Mouse (Mus musculus) heart, embryonic 13.5 days (tissue): ENCODE results near the gene Cpt1b. TPM values are rescaled to one million over a fixed set of nuclear protein-coding genes. Genes with fewer than 3 reads are reported as not detected.

Experiments used
- ATAC-seq: fragments of 200-750 bp; cut with Nextera tagmentation; 2 replicates; pipeline ENCODE4 v1.8.0; 2017; ENCODE audit warnings: moderate TSS enrichment; ENCODE audit not compliant: insufficient number of reproducible peaks, low FRiP score, low TSS enrichment; ENCODE audit errors: extremely low read depth
- H3K27ac ChIP-seq: fragments of 300-500 bp; sonication (generic); replicated peaks from 2 replicates; pipeline ENCODE4 v1.5.1; 2015; ENCODE audit warnings: moderate library complexity, mild to moderate bottlenecking, inconsistent platforms
- H3K27me3 ChIP-seq: fragments of 300-500 bp; sonication (generic); replicated peaks from 2 replicates; pipeline ENCODE4 v1.6.1; 2015; ENCODE audit warnings: mild to moderate bottlenecking, inconsistent platforms
- H3K36me3 ChIP-seq: fragments of 300-500 bp; sonication (generic); 2 replicates; pipeline ENCODE4 v1.6.1; 2015; ENCODE audit warnings: mild to moderate bottlenecking, inconsistent platforms
- H3K4me1 ChIP-seq: fragments of 300-500 bp; sonication (generic); 2 replicates; pipeline ENCODE4 v1.6.1; 2015; ENCODE audit warnings: inconsistent platforms
- H3K4me2 ChIP-seq: fragments of 300-500 bp; sonication (generic); 2 replicates; pipeline ENCODE4 v1.6.1; 2015; ENCODE audit warnings: inconsistent platforms, mild to moderate bottlenecking, moderate library complexity
- H3K4me3 ChIP-seq: fragments of 300-500 bp; sonication (generic); 2 replicates; pipeline ENCODE4 v1.5.1; 2015; ENCODE audit warnings: moderate library complexity, mild to moderate bottlenecking, inconsistent platforms
- H3K9ac ChIP-seq: fragments of 300-500 bp; sonication (generic); 2 replicates; pipeline ENCODE4 v1.6.1; 2015; ENCODE audit warnings: inconsistent platforms, mild to moderate bottlenecking, moderate library complexity
- H3K9me3 ChIP-seq: fragments of 300-500 bp; sonication (generic); 2 replicates; pipeline ENCODE4 v1.6.1; 2016; ENCODE audit warnings: inconsistent platforms
- WGBS: fragments of 180-500 bp; shearing (Covaris S2); methylation state at CpG from one replicate; pipeline ENCODE4 v1.1.7; 2015; ENCODE audit warnings: mixed read lengths; 5-methylcytosine and 5-hydroxymethylcytosine counted together
- polyA plus RNA-seq: library from polyadenylated mRNA; unstranded; fragments of >200 nt; fragmentation: Nextera tagmentation; extraction: Ambion mirVana; gene quantifications from 2 replicates; pipeline ENCODE4 v1.2.1, GENCODE M21; 2015

Gene Cpt1b
- polyA plus RNA-seq, 1 experiment from 2014 or later: 139 TPM

DNA sequence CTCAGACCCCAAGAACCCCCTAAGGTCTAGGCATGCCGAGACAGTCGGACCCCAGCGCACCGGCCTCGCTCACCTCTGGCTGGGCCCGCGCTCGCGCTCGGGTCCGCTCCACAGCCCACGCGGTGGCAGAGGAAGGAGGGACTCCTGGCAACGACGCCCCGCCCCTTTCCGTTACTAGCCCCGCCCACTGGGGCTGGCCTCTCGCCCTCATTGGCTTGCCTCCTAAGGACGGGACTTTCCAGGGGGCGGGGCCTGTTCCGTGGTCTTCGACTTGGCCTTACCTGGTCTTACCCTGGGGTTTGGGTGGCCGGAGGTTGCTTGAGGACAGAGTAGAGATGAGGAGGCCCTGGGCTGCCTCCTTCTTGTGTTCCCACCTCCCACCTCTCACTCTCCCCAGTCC, 15.5 kb downstream of the Cpt1b start, which contains the start of gene Syce3:
Gene Syce3, minus strand, starts transcription at position 386 of the 400 bp plus-strand sequence.
- Histone ChIP-seq H3K4me2 (no peak within 1 kb of the TSS), H3K9ac (no peak within 1 kb of the TSS), H3K27ac (no peak within 1 kb of the TSS), H3K27me3 (no peaks in the 10 kb centered on the region), H3K36me3 (0 out of 2 replicates have a peak, but pooled peaks cover 4% of the 10 kb centered on the region), H3K4me1 (peaks cover 10% of the 10 kb centered on the region), H3K9me3 (peaks cover 13% of the 10 kb centered on the region), H3K4me3 (no peak within 1 kb of the TSS)
- no peak for ATAC-seq
- 77% methylated on average over 24 of the region's 24 CpGs for WGBS

DNA sequence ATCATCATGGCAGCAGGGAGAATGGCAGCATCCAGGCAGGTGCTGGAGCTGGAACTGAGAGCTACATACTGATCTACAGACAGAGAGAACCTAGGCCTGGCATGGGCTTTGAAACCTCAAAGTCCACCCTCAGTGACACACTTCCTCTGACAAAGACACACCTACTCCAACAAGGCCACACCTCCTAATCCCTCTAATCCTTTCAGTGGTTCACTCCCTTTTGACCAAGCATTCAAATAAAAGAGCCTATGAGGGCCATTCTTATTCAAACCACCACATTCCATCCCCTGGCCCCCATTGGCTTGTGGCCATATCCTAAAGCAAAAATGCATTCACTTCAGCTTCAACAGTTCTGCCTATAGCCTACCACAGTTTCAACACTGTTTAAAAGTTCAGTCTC, 19.0 kb downstream of the Cpt1b start:
- ATAC-seq: no peak
- Histone ChIP-seq H3K9me3 (peaks cover 13% of the 10 kb centered on the region), H3K27ac (no peak overlapping the region), H3K36me3 (0 out of 2 replicates have a peak, but pooled peaks cover 4% of the 10 kb centered on the region), H3K4me2 (no peak overlapping the region), H3K4me1 (no peaks in the 10 kb centered on the region), H3K27me3 (no peaks in the 10 kb centered on the region), H3K4me3 (no peak overlapping the region), H3K9ac (no peak overlapping the region)

DNA sequence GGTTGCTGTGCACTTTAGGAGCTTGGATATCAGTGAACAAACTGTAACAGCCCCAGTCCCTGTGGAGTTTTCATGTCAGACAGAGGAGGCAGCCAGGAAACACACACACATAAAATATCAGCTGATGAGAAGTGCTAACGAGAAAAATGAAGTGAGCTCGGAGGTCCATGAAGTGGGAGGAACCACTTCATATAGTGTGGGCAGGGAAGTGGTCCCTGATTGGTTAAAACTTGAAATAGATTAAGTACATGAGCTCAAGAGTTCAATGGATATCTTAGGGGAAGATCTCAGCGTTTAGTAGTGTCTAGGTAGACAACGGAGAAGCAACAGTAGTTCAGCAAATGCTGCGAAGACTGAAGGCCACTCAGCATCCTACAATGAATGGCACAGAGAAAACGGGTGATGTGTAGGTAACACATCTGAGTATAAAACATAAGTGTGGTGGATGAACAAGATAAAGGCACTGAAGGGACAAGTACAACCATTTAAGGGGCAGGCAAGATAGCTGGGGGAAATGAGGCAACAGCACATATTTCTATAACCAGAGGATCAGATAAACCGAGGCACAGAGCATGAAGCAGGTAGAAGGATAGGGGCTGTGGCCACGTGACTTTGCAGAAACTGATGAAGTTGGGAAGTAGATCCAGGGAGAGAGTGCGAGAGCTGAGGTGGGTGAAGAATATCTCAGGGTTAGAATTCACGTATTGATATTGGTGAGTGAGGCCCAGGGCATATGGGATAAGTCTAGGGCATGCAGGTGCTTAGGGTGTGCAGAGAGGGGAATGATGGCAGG, 20.6 kb downstream of the Cpt1b start:
- no peak overlapping the region for H3K4me3 ChIP-seq
- no peak overlapping the region for H3K27ac ChIP-seq
- H3K36me3 ChIP-seq: 0 out of 2 replicates have a peak, but pooled peaks cover 4% of the 10 kb centered on the region
- no peaks in the 10 kb centered on the region for H3K27me3 ChIP-seq
- peaks cover 12% of the 10 kb centered on the region for H3K9me3 ChIP-seq
- H3K4me2 ChIP-seq: no peak overlapping the region
- WGBS: 74% methylated on average over 10 of the region's 10 CpGs
- H3K9ac ChIP-seq: no peak overlapping the region
- no peaks in the 10 kb centered on the region for H3K4me1 ChIP-seq
- ATAC-seq: no peak

DNA sequence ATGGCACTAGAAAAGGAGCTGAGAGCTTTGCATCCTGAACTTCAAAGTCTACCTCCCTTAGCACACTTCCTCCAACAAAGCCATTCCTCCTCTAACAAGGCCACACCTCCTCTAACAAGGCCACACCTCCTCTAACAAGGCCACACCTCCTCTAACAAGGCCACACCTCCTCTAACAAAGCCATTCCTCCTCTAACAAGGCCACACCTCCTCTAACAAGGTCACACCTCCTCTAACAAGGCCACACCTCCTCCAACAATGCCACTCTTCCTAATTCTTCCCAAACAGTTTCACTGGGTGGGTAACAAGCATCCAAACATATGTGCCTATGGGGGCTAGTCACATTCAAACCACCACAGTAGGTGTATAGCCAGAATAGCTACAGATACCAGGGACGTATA, 23.2 kb downstream of the Cpt1b start:
- 85% methylated on average over 1 of the region's 1 CpGs for WGBS
- no peak overlapping the region for H3K27ac ChIP-seq
- ATAC-seq: no peak

DNA sequence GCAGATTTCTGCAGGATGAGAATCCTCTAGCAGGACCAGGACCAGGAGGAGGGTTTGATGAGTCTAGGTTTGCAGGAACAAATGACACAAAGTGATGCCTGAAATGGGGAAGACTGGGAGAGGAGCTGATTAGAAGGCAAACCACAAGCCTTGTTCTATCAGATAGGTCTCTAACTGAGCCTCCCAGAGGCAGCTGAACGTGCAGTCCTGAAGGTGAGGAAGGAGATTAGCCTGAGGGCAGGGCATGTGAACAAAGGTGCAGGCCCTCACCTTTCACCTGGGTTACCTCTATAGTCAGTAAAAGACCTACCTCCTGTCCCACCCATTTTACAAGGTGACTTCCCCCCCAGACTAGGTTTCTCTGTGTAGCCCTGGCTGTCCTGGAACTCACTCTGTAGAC, 25.9 kb downstream of the Cpt1b start:
- WGBS: 39% methylated on average over 1 of the region's 1 CpGs
- H3K27ac ChIP-seq: no peak overlapping the region
- H3K4me3 ChIP-seq: no peak overlapping the region

More for the DNA sequence above, 23.2 kb downstream of the Cpt1b start:
- H3K9ac ChIP-seq: no peak overlapping the region
- no peak overlapping the region for H3K4me3 ChIP-seq
- 0 out of 2 replicates have a peak, but pooled peaks cover 3% of the 10 kb centered on the region for H3K9me3 ChIP-seq
- no peaks in the 10 kb centered on the region for H3K4me1 ChIP-seq
- no peaks in the 10 kb centered on the region for H3K27me3 ChIP-seq
- H3K4me2 ChIP-seq: no peak overlapping the region
- H3K36me3 ChIP-seq: no peaks in the 10 kb centered on the region

DNA sequence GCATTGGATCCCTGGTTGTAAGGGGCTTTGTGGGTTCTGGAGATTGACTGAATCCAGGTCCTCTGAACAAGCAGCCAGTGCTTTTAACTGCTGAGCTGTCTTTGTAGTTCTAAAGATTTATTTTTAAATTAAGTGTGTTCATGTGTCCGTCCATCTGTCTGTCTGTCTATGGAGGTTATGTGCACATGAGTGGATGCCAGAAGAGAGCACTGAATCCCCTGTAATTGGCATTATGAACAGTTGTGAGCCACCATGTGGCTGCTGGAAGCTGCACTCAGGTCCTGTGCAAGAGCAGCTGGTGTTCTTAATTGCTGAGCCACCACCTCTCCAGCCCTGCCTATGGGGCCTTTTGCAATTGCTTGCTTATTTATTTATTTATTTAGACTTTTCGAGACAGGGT, 27.5 kb downstream of the Cpt1b start:
- Histone ChIP-seq H3K4me3 (no peak overlapping the region), H3K4me1 (no peaks in the 10 kb centered on the region), H3K9me3 (no peaks in the 10 kb centered on the region), H3K27ac (no peak overlapping the region), H3K9ac (no peak overlapping the region), H3K36me3 (no peaks in the 10 kb centered on the region), H3K4me2 (no peak overlapping the region), H3K27me3 (no peaks in the 10 kb centered on the region)
- WGBS: 74% methylated on average over 2 of the region's 2 CpGs
- no peak for ATAC-seq

More for the DNA sequence above, 25.9 kb downstream of the Cpt1b start:
- Histone ChIP-seq H3K9me3 (no peaks in the 10 kb centered on the region), H3K4me2 (no peak overlapping the region), H3K36me3 (no peaks in the 10 kb centered on the region), H3K4me1 (no peaks in the 10 kb centered on the region), H3K27me3 (no peaks in the 10 kb centered on the region), H3K9ac (no peak overlapping the region)
- no peak for ATAC-seq

DNA sequence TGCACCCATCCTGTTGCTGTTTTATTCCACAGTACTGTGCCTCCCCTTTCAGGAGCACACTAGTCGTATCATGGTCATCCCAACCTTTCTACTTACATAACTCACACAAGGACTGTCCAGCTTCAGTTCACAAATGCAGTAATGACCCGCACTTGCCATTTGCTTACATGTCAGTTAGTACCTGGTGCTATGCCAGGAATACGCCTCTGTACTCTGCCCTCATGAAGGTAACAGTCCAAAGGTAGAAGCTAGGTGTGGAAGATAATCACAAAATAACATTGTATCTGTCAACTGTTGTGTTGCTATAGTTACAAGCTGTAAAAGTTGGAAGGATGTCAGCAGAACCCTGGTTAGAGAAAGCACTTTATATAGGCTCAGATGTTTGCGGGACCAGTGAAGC, 28.8 kb downstream of the Cpt1b start:
- WGBS: 80% methylated on average over 4 of the region's 4 CpGs
- no peak overlapping the region for H3K27ac ChIP-seq
- H3K9me3 ChIP-seq: no peaks in the 10 kb centered on the region
- no peak overlapping the region for H3K4me3 ChIP-seq
- no peaks in the 10 kb centered on the region for H3K36me3 ChIP-seq
- no peak overlapping the region for H3K9ac ChIP-seq
- H3K4me1 ChIP-seq: no peaks in the 10 kb centered on the region
- no peak for ATAC-seq
- no peaks in the 10 kb centered on the region for H3K27me3 ChIP-seq
- no peak overlapping the region for H3K4me2 ChIP-seq

DNA sequence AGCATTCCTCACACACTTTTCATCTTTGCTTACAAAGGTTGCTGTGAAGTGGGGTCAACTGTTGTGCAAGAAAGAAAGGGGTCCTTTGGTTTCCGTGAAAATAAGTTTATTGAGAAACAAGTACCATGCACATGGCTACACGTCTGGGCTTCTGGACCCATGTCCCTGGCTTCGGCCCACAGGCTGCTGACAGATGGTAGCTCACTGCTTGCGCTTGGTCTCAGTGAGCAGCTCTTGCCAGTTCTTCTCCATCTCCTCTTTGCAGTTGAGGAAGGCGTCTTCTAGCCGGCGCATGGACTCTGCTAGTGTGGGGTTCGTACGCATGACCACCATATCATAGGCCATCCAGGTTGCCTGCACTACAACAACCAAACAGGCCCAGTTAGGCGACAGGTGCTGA, 35.6 kb downstream of the Cpt1b start:
- no peaks in the 10 kb centered on the region for H3K4me1 ChIP-seq
- no peaks in the 10 kb centered on the region for H3K9me3 ChIP-seq
- no peaks in the 10 kb centered on the region for H3K36me3 ChIP-seq
- no peak for ATAC-seq
- no peak overlapping the region for H3K4me2 ChIP-seq
- no peak overlapping the region for H3K9ac ChIP-seq
- no peak overlapping the region for H3K27ac ChIP-seq
- peaks cover 38% of the 10 kb centered on the region for H3K27me3 ChIP-seq
- 84% methylated on average over 10 of the region's 10 CpGs for WGBS
- H3K4me3 ChIP-seq: no peak overlapping the region

DNA sequence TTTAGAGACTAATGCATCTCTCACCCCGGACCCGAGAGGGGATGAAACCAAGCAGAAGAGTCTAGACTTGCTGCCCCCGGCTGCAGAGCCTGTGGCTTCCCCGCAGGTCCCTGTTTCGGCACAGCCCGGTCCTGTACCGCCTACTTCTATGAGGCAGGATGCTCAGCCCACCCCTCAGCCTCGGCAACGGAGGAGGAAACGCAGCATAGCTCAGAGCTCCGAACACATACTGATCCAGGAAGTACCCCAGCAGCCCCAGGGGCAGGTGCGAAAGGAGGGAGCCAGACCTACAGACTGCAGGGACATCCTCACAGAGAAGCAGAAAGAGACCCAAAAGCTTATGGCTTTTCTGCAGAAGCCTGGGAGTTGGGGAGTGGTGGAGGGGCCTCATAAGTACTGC, 38.5 kb downstream of the Cpt1b start:
- Histone ChIP-seq H3K9ac (no peak overlapping the region), H3K27me3 (peaks cover 56% of the 10 kb centered on the region), H3K9me3 (no peaks in the 10 kb centered on the region), H3K4me3 (no peak overlapping the region), H3K4me2 (no peak overlapping the region), H3K4me1 (no peaks in the 10 kb centered on the region), H3K27ac (no peak overlapping the region), H3K36me3 (no peaks in the 10 kb centered on the region)
- WGBS: 33% methylated on average over 12 of the region's 12 CpGs
- ATAC-seq: no peak

DNA sequence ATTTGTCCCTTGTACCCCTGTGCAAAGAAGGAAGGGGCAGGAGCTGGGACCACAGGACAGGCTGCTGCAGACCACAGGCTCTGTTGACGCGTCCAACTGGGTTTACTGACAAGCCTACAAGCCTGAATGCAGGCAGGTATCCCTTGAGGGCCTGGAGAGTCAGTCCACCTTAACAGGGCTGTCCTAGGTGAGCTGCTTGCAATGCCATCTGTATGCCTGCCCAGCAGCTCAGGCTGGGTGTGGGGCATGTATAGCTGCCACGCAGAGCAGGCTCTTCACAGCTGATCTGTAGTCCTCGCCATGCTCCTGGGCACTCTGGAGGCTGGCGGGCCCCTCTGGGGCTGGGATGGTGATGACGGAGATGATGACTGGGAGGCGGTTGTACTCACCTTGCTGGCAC, 41.0 kb downstream of the Cpt1b start, which contains the start of gene Klhdc7b:
Gene Klhdc7b, plus strand, starts transcription at position 301 of the 400 bp plus-strand sequence.
- Histone ChIP-seq H3K4me2 (no peak within 1 kb of the TSS), H3K9ac (no peak within 1 kb of the TSS), H3K27ac (no peak within 1 kb of the TSS), H3K4me3 (no peak within 1 kb of the TSS), H3K4me1 (peaks cover under 1% of the 10 kb centered on the region), H3K9me3 (no peaks in the 10 kb centered on the region), H3K27me3 (peaks cover 75% of the 10 kb centered on the region), H3K36me3 (no peaks in the 10 kb centered on the region)
- 0 out of 2 replicates have a peak, but pooled peaks have one; percentile 23 for ATAC-seq
- WGBS: 72% methylated on average over 7 of the region's 7 CpGs

DNA sequence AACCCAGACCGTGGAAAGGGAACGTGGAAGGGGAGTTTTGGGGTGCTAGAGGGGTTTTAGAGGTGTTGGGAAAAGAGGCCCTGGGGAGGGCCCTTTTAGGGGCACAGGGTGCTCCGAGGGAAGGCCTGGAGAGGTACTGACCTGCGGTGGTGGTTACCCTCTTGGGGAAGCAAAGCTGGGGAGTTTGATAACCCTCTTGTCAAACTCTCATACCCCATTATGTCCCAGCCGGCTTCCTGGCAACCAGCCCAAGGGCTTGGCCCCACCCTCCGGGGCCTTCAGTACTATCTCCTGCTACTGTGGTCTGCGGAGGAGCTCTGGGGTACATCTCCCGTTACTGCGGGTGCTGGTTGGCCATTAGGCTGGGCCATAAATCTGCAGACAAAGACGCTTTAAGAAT, 46.2 kb downstream of the Cpt1b start:
- no peak overlapping the region for H3K27ac ChIP-seq
- peak overlapping the region; percentile 71 for H3K9ac ChIP-seq
- peaks cover 30% of the 10 kb centered on the region for H3K4me1 ChIP-seq
- peak overlapping the region; percentile 54 for H3K4me3 ChIP-seq
- H3K27me3 ChIP-seq: peaks cover 75% of the 10 kb centered on the region
- H3K36me3 ChIP-seq: no peaks in the 10 kb centered on the region
- ATAC-seq: no peak
- H3K4me2 ChIP-seq: peak overlapping the region; percentile 82
- H3K9me3 ChIP-seq: no peaks in the 10 kb centered on the region
- WGBS: 9% methylated on average over 10 of the region's 10 CpGs
